Mouse (Mus musculus) kidney, postnatal 4 days (tissue): ENCODE data around the gene Ifi35.
"Not testable (repeated sequence)": the region's sequence is repeated elsewhere in the genome, so short reads cannot be mapped to it uniquely, and the experiment has no call there.

Source experiments
- DNase-seq, 2 experiments: peaks; one replicate each; pipeline ENCODE4 v3.0.0; 2021; ENCODE audit warnings: mixed read lengths in 2 of 2

The Ifi35 gene

DNA sequence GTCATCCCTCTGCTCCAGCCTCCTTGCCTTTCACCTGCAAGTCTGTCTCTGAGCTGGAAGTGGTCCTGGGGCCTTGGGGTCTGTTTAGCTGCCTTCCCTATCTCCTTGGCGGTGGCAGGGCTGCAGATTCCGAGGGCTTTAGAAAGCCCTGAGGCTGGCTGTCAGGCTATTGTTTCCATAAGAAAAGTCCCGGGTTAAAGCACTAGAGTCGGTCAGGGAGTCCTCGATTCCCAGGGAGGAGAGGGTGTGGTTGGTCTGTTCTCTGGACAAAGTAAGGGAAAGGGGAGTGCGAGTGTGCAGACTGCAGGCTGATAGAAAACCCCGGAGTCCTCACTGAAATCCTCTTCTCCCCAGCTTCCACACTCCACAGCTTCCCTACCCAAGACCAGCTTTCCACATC lies 22.0 kb downstream of the Ifi35 start:
- DNase-seq, result no peak

GRCm38 (mm10) chr11:101471926-101472325 lies 23.7 kb downstream of the Ifi35 start:
- no peak for DNase-seq

DNA sequence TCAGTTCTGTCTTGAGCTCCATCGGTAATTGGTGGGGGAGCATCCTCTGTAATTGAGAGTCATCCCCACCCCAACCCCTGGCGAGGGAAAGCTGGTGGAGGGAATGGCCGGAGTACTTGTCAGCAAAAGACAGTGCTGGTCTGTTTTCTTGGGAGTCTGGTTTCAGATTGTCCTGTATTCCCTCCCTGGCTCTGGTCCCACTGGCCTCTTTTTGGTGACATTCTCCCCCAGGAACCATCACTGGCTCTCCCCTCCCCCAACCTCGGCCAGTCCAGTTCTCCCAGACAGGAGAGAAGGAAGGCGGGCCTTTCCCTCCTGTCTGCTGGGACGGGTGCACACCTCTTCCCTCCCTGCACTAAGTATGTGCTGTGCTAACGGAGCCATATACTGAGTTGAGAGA lies 24.1 kb downstream of the Ifi35 start:
- DNase-seq, result peak in 1 of 2 experiments; percentile 37

GRCm38 (mm10) chr11:101473686-101474085 lies 25.5 kb downstream of the Ifi35 start:
- DNase-seq, result not testable (repeated sequence)

- DNase-seq, result no peak
Measured at GRCm38 (mm10) chr11:101474298-101474697, 26.1 kb downstream of the Ifi35 start.

- not testable (repeated sequence) for DNase-seq
Measured at GRCm38 (mm10) chr11:101476361-101476760, 28.2 kb downstream of the Ifi35 start.

DNA sequence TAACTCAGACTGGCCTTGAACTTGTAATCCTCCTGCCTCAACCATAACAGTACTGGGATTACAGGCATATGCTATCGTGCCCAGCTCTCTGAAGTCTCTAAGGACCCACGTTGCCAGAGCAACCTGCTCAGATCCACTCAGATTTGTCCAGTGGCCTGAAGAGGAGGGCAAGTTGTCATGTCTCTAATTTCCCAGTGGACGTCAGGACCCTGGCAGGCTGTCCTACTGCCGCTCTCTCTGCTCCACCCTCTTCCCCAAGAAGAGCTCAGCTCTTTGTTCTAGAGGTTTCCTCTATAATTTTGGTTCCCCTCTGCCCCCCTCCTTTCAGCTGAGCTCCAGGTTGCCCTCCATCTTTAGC lies 29.0 kb downstream of the Ifi35 start:
- DNase-seq, result no peak

DNA sequence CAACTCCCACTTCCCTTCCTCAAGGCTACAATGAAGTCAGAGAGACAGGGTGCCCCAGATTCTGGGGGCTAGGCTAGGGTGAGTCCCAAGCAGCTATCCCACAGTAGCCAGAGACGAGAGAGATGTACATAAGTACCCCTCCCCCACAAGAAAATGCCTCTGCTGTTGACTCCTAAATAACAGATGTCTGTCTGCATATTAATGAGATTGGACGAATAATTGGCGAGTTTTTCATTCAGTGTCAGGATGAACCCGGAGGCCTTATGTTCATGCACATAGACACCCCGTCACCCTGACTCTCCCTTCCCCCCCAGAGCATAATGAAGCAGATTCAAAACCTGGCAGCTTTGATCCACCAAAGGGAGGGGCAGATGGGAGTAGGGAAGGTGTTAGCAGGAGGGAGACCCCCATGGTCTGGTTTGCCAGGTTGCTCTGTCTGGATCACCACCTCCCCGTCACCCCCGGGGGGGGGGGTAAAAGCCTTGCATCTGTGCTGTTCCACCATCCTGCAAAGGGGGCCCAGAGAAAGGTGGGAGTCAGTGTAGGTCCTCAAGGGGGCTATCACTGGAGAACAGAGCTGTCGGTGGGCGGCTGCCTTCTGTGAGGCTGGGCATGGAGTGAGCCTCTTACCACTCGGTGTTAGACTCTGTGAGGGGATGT lies 29.5 kb downstream of the Ifi35 start:
- no peak for DNase-seq

- DNase-seq, result peak in 1 of 2 experiments; percentile 24
Measured at GRCm38 (mm10) chr11:101479171-101479635, 31.0 kb downstream of the Ifi35 start.

GRCm38 (mm10) chr11:101480912-101481311 lies 32.7 kb downstream of the Ifi35 start:
- DNase-seq, result no peak

DNA sequence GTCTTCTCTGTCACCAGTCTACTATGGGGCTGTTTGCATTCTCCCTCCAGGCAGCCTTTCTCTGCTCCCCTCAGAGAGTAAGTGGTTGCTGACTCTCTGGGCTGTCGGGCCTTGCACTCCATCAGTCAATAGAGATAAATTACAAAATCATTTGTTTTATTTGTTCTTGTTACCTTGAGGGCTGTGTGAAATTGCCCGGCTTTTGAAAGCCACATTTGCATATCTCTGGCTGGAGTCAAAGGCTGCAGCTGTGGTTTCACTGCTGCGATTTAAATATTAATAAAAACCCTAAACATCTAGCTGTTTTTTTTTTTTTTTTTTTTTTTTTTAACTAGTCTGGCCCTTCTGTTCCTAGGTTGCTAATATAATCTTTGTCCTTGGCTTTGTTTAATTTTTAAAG lies 35.6 kb downstream of the Ifi35 start:
- no peak for DNase-seq

DNA sequence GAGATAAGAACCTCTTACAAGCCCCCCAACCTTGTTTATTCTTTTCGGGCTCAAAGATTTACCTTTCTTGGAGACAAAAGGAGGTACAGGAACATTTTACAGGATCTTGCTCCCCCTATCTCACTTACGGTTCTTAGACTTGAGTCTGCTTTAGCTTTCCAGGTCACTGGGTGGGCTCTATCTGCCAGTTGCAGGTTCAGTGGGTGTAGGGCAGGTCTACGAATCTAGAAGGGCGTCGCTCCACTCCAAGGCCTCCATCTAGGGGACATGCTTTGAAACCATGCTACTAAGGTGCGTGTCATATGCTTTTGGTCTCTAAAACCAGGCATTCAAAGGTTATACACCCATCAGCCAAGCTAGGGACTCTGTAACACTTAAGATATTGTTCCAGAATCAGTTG lies 36.0 kb downstream of the Ifi35 start:
- no peak for DNase-seq

DNA sequence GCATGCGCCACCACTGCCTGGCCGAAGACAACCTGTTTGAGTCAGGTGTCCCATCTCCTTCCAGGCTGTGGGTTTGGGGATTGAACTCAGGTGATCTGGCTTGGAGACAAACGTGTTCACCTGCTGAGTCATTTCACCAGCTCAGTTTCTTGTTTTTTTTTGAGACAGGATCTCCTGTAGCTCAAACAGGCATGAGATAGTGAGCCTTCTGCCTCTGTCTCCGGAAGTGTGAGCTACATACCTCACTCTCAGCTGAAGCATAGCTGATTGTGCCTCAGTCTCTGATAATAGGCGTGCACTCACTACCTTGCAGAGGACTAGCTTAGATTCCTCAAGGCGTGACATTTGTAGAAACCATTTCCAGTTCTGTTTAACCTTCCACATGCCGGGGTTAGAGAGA lies 36.6 kb downstream of the Ifi35 start:
- no peak for DNase-seq

GRCm38 (mm10) chr11:101485509-101486028 lies 37.4 kb downstream of the Ifi35 start:
- no peak for DNase-seq

DNA sequence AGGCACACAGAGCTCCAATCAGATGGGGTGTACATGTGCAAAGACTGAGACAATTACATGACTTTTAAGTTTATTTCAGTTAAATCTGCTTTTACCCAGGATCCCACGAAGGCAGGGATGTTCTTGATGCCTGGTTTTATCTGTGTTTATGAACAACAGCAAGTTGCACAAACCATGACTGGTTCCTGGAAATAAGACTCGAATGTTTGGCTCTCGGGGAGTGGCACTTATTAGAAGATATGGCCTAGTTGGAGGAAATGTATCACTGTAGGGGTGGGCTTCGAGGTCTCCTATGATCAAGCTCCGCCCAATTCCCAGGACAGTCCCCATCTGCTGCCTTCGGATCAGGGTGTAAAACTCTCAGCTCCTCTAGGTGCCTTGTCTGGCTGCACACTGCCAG lies 37.9 kb downstream of the Ifi35 start:
- DNase-seq, result no peak

- no peak for DNase-seq
Measured at GRCm38 (mm10) chr11:101506269-101506780, 58.1 kb downstream of the Ifi35 start.

- DNase-seq, result no peak
Measured at GRCm38 (mm10) chr11:101507090-101507489, 58.9 kb downstream of the Ifi35 start.
